Mouse (Mus musculus) stomach, embryonic 14.5 days (tissue): Measurements from ENCODE around the gene Neurog3. TPM values are rescaled to one million over a fixed set of nuclear protein-coding genes. Genes with fewer than 3 reads are reported as not detected.

Experiments used
- ATAC-seq: fragments of 200-750 bp; cut with Nextera tagmentation; 2 replicates; pipeline ENCODE4 v1.8.0; 2017; ENCODE audit warnings: low read depth, moderate TSS enrichment; ENCODE audit not compliant: insufficient number of reproducible peaks, insufficient read depth, low FRiP score
- H3K27ac ChIP-seq: fragments of 300-500 bp; sonication (generic); 2 replicates; pipeline ENCODE4 v1.5.1; 2014; ENCODE audit warnings: mild to moderate bottlenecking, low read length, moderate library complexity, mixed read lengths
- H3K27me3 ChIP-seq: fragments of 300-500 bp; sonication (generic); 2 replicates; pipeline ENCODE4 v1.6.1; 2014; ENCODE audit warnings: low read length, control low read depth, mixed read lengths; ENCODE audit not compliant: control insufficient read depth, insufficient read depth
- H3K36me3 ChIP-seq: fragments of 300-500 bp; sonication (generic); 2 replicates; pipeline ENCODE4 v1.6.1; 2014; ENCODE audit warnings: mild to moderate bottlenecking, control low read depth, low read length, moderate library complexity, mixed read lengths; ENCODE audit not compliant: control insufficient read depth, insufficient read depth
- H3K4me1 ChIP-seq: fragments of 300-500 bp; sonication (generic); 2 replicates; pipeline ENCODE4 v1.6.1; 2014; ENCODE audit warnings: low read length, control low read depth, mixed read lengths; ENCODE audit not compliant: control insufficient read depth, insufficient read depth
- H3K4me2 ChIP-seq: fragments of 300-500 bp; sonication (generic); replicated peaks from 2 replicates; pipeline ENCODE4 v1.6.1; 2014; ENCODE audit warnings: low read depth, low read length, control low read depth
- H3K4me3 ChIP-seq: fragments of 300-500 bp; sonication (generic); 2 replicates; pipeline ENCODE4 v1.5.1; 2014; ENCODE audit warnings: low read depth, low read length, control low read depth
- H3K9ac ChIP-seq: fragments of 300-500 bp; sonication (generic); replicated peaks from 2 replicates; pipeline ENCODE4 v1.6.1; 2014; ENCODE audit warnings: low read depth, mild to moderate bottlenecking, control low read depth, low read length, moderate library complexity, mixed read lengths
- H3K9me3 ChIP-seq: fragments of 300-500 bp; sonication (generic); 2 replicates; pipeline ENCODE4 v1.6.1; 2016; ENCODE audit warnings: low read depth, low read length, control low read depth; ENCODE audit not compliant: control insufficient read depth
- WGBS: fragments of 180-500 bp; shearing (Covaris S2); extraction: QIAGEN DNeasy Blood & Tissue Kit; methylation state at CpG from one replicate; pipeline ENCODE4 v1.1.7; 2014; 5-methylcytosine and 5-hydroxymethylcytosine counted together
- polyA plus RNA-seq: library from polyadenylated mRNA; unstranded; fragments of >200 nt; fragmentation: Nextera tagmentation; extraction: Ambion mirVana; gene quantifications from 2 replicates; pipeline ENCODE4 v1.2.1, GENCODE M21; 2014

The Neurog3 gene
- polyA plus RNA-seq, 1 experiment from 2014 or later: 0.58 TPM

DNA sequence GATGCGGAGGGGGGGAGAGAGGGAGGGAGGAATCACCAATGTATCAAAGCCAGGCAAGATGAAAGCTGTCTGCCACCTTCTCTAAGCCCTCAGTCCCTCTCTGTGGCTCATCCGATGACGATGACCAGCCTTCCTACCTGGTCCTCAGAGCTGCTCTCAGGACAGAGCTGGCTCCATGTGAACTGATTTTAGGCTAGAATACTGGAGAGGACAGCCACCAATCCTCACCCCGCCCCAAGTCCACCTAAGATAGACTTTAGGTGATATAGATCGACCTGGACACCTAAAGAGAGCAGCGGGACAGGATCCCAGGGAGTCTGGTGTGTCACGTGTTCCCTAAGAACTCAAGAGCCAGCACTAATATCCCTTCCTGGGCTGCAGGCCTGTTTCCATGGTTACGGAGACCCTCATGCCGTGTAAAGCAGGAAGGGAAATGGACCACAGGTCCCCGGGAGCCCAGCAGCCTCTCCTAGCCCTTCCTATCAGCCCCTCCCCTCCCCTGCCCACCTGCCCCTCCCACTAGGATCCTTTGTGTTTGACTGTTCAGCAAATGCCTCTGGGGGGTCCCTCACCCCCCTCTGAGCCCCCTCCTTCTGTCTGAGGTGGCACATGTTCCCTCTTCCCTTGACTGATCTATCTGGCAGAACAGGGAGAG is 33.0 kb upstream of the Neurog3 start:
- no peak overlapping the region for H3K4me2 ChIP-seq
- no peaks in the 10 kb centered on the region for H3K36me3 ChIP-seq
- no peak overlapping the region for H3K27ac ChIP-seq
- no peak for ATAC-seq
- H3K27me3 ChIP-seq: 0 out of 2 replicates have a peak, but pooled peaks cover 3% of the 10 kb centered on the region
- H3K4me3 ChIP-seq: no peak overlapping the region
- no peaks in the 10 kb centered on the region for H3K9me3 ChIP-seq
- H3K4me1 ChIP-seq: no peaks in the 10 kb centered on the region
- 50% methylated on average over 10 of the region's 10 CpGs for WGBS
- no peak overlapping the region for H3K9ac ChIP-seq

DNA sequence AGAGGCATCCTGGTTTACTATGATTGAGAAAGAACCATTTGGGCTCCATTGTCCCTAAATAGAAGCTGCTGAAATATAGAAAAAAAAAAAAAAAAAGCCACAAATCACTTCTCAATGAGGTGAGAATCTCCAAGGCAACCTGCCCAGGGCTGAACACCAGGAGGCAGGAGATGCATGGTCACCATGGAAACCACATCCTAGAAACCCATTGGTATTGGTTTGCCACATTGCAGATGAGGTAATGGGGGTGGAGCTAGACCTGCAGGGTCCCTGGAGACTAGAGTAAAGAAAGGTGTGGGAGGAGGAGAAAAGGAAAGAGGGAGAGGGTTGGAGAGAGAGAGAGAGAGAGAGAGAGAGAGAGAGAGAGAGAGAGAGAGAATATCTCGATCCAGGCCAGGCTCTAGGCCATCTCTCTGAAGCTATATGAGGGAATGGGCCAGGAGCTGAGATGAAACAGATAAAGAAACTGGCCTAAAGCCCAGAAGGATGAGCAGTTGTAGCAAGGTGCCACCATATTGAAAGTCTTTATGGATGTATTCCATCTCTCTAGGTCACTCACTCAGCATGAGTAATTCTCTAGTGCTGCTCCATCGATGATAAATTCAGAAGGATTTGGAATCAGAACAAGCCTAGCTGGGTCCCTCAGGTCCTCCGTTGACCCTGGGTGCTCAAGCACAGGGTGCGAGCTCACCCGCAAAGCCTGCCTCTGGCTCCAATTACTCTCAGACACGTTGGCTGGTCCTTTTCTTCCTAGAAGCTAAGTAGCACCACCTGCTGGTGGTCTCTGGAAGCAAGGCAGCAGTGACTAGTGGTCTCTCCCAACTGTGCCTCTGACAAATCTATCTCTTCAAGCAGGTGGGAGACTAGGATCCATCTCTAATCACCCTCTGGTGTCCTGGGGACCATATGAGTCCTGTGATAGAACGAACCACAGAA is 31.1 kb upstream of the Neurog3 start:
- no peak overlapping the region for H3K4me2 ChIP-seq
- no peak overlapping the region for H3K9ac ChIP-seq
- no peaks in the 10 kb centered on the region for H3K4me1 ChIP-seq
- no peaks in the 10 kb centered on the region for H3K36me3 ChIP-seq
- no peak overlapping the region for H3K27ac ChIP-seq
- no peaks in the 10 kb centered on the region for H3K9me3 ChIP-seq
- 0 out of 2 replicates have a peak, but pooled peaks cover 3% of the 10 kb centered on the region for H3K27me3 ChIP-seq
- 13% methylated on average over 7 of the region's 7 CpGs for WGBS
- H3K4me3 ChIP-seq: no peak overlapping the region
- ATAC-seq: no peak

DNA sequence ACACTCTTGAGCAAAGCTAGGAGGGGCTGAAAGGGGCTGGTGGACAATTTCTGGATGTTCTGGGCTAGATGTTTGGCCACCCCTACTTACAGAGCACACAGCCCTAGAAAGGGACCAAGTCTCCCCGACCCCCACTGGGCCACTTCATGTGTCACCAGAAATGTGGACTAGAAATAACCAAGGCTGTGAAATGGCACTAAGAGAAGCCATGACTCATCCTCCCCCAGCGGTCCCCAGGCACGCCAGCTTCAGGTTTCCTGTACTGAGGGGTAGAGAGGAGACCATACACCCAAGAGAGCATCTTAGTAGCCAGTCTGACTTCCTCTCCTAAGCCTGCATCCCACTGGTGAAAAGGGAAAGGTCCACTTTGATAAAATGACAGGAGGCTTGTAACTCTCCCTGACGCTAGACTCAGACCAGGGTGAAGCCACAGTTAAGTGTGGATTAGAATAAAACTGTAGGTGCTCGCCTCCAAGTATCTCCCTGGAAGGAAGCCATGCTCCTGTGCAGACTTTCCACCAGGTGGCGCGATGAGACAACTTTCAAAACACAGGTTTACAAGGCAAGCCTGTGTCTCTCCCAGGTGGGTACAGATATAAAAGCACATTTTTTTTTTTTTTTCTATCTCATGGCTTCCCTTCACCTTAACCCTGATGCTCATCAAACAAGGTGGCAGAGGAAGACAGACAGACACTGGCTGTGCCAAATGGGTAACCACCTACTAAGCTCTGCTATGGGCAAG is 27.9 kb upstream of the Neurog3 start:
- 0 out of 2 replicates have a peak, but pooled peaks cover 3% of the 10 kb centered on the region for H3K27me3 ChIP-seq
- 0 out of 2 replicates have a peak, but pooled peaks have one; percentile 43 for ATAC-seq
- H3K36me3 ChIP-seq: no peaks in the 10 kb centered on the region
- WGBS: 24% methylated on average over 7 of the region's 7 CpGs
- H3K4me3 ChIP-seq: no peak overlapping the region
- H3K9me3 ChIP-seq: no peaks in the 10 kb centered on the region
- H3K9ac ChIP-seq: no peak overlapping the region
- H3K27ac ChIP-seq: no peak overlapping the region
- H3K4me1 ChIP-seq: no peaks in the 10 kb centered on the region
- no peak overlapping the region for H3K4me2 ChIP-seq

DNA sequence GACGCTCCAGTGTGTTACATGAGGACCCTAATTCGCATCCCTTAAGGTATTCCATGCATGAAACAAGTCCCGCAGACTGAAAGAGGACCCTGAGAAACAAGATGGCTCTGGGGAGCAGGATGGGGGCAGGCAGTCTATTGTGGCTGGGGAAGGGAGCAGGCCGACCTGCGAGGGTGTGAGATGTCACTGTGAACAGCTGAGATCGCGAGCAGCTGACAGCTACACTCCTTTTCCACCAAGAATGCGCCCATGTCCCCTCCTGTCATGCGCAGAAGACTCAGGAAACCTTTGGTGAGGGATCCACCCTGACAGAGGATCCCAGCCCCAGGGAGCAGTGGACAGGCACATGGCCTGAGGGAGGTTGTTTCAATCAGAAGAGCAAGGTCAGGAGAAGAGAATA is 25.8 kb upstream of the Neurog3 start:
- ATAC-seq: no peak
- H3K9me3 ChIP-seq: no peaks in the 10 kb centered on the region
- no peak overlapping the region for H3K9ac ChIP-seq
- 71% methylated on average over 9 of the region's 9 CpGs for WGBS
- no peaks in the 10 kb centered on the region for H3K4me1 ChIP-seq
- no peak overlapping the region for H3K4me3 ChIP-seq
- no peak overlapping the region for H3K27ac ChIP-seq
- H3K4me2 ChIP-seq: no peak overlapping the region
- no peaks in the 10 kb centered on the region for H3K36me3 ChIP-seq
- 0 out of 2 replicates have a peak, but pooled peaks cover 3% of the 10 kb centered on the region for H3K27me3 ChIP-seq

DNA sequence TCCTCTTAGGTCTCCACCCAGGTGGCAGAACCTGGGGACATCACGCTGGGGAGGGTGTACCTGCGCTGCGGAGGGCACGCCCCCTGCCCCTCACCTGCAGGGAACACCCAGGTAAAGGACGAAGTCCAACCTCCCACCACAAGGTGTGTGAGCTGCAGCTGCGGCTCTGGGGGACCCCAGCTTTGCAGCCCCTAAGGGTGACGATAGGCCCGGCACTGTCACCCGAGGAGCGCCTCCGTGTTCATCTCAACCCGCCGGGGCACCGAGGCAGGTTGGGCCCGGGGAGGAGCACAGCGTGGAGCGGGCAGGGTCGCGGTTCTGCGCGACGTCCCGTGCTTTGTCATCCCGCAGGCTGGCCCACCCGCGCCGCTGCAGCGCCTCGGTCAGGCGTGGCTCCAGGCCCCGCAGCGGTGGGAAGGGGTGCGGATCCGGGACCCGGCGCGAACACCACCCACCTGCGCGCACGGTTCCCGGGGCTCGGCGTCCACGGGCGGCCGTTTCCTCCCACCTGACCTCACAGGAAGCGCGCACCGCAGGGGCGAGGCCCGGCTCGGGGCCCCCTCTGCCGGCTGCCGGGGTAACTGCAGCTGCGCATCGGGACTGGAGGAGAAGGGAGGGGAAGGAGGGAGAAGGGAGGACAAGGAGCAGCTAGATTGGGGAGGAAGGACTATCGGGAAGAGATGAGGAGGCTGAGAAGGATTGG is 22.2 kb upstream of the Neurog3 start:
- H3K4me3 ChIP-seq: peak overlapping the region; percentile 63
- H3K9me3 ChIP-seq: no peaks in the 10 kb centered on the region
- no peaks in the 10 kb centered on the region for H3K4me1 ChIP-seq
- peak; percentile 73 for ATAC-seq
- no peaks in the 10 kb centered on the region for H3K27me3 ChIP-seq
- H3K4me2 ChIP-seq: peak overlapping the region; percentile 81
- under 1% methylated on average over 46 of the region's 57 CpGs for WGBS
- H3K36me3 ChIP-seq: no peaks in the 10 kb centered on the region
- peak overlapping the region; percentile 63 for H3K9ac ChIP-seq
- H3K27ac ChIP-seq: no peak overlapping the region

DNA sequence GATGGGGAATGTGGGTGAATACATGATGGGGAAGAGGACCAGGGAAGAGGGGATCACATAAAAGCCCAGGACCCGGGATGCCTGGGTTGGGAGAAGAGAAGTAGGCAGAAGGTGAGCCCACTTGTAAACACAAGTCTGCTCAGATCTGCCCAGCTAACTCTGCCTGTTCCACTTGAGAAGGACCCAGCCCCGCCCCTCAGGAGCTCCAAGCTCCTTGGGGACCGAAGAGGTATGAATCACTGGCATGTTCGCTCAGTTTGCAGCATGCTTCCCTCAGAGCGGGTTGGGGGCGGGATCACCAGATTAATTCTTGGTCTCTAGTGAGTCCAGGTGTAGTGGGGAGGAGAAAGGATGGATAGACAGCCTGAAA is 21.7 kb upstream of the Neurog3 start:
- no peak overlapping the region for H3K9ac ChIP-seq
- no peak for ATAC-seq
- 38% methylated on average over 6 of the region's 6 CpGs for WGBS
- no peaks in the 10 kb centered on the region for H3K4me1 ChIP-seq
- no peak overlapping the region for H3K27ac ChIP-seq
- H3K36me3 ChIP-seq: no peaks in the 10 kb centered on the region
- peak overlapping the region; percentile 81 for H3K4me2 ChIP-seq
- H3K4me3 ChIP-seq: peak overlapping the region; percentile 63
- H3K9me3 ChIP-seq: no peaks in the 10 kb centered on the region
- no peaks in the 10 kb centered on the region for H3K27me3 ChIP-seq

DNA sequence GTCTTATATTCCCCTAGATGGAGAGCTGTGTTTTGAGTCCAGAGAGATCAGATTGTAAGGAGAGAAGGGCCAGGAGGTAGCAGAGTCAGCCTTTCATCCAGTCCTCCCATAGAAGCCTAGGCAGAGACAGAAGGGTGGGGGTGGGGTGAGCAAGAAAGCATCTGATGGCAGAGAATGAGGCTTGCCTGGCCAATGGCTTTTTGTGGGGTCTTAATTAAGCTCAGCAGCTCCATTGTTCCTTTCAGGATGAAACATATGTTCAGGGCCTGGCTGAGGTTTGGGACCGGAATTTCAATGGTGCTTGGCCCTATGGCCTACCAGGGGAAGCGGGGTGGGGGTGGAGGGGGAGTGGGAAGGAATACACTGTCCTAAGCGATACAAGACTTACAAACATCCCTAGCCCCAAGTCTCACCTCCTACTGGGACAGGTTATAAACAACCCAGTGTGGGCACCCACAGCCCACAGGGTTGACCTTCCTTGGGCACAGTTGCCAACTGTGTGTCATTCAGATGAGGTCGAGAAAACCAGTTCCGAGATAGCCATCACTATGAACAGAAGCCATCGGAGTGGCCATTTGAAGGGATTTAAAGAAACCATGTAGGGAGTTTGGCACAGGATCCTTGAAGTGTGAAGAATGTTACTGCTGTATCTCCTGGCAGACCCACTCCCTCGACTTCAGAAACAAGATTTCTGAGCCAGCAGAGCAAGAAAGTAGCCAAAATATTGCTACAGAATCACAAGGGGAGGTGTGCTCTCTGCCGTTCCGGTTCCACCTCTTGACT is 18.8 kb upstream of the Neurog3 start:
- Histone ChIP-seq H3K4me2 (no peak overlapping the region), H3K27ac (no peak overlapping the region), H3K9me3 (no peaks in the 10 kb centered on the region), H3K27me3 (no peaks in the 10 kb centered on the region), H3K36me3 (no peaks in the 10 kb centered on the region), H3K9ac (no peak overlapping the region), H3K4me1 (no peaks in the 10 kb centered on the region), H3K4me3 (no peak overlapping the region)
- no peak for ATAC-seq
- 73% methylated on average over 9 of the region's 9 CpGs for WGBS
